Mouse (Mus musculus): Measurements from ENCODE around the gene Maml3. TPM values are rescaled to one million over a fixed set of nuclear protein-coding genes. Genes with fewer than 3 reads are reported as not detected.

Gene Maml3
- total RNA-seq, 1 experiment = 1.2 TPM

GRCm38 (mm10) chr3:52047537-52047936 is 57.3 kb downstream of the Maml3 start:
- in situ Hi-C loops (cut with MboI; ENCODE audit: low sequenced_read_pairs in 2 of 2, unreplicated experiment in 2 of 2) = no loop called here
- Histone ChIP-seq H3K9me3 (ENCODE audit: control insufficient read depth, insufficient read depth, low read depth, low read length) (no peaks in the 10 kb centered on the region), H3K9ac (ENCODE audit: insufficient read depth, low read depth, low read length, poor library complexity, severe bottlenecking) (no peak overlapping the region), H3K4me1 (ENCODE audit: control insufficient read depth in 2 of 2, insufficient read depth in 2 of 2, low read length in 2 of 2, poor library complexity in 1 of 2) (peaks cover 0 to 15% of the 10 kb centered on the region in 2 experiments), H3K4me3 (ENCODE audit: insufficient read depth in 1 of 2, low read depth in 1 of 2, low read length in 2 of 2, poor library complexity in 1 of 2, severe bottlenecking in 1 of 2) (no peak overlapping the region), H3K27ac (ENCODE audit: insufficient read depth, low read depth, low read length, poor library complexity, severe bottlenecking) (no peak overlapping the region), H3K36me3 (ENCODE audit: control insufficient read depth, insufficient read depth, low read length, poor library complexity, severe bottlenecking) (no peaks in the 10 kb centered on the region)
- TF ChIP-seq MAFK (IDR thresholded peaks at IDR 0.05; ENCODE audit: insufficient read depth, low read depth, low read length) = no peak
- no peak for TF ChIP-seq CHD2 (IDR thresholded peaks at IDR 0.05; ENCODE audit: low read depth, low read length)
- TF ChIP-seq ZC3H11A (IDR thresholded peaks at IDR 0.05; ENCODE audit: borderline replicate concordance, low read depth, low read length) = no peak
- TF ChIP-seq HCFC1 (IDR thresholded peaks at IDR 0.05; ENCODE audit: borderline replicate concordance, insufficient read depth, low read length) = no peak
- no peak for TF ChIP-seq ZNF384 (IDR thresholded peaks at IDR 0.05; ENCODE audit: low read depth, low read length)
- DNase-seq (ENCODE audit: low read depth, low spot score) = no peak

GRCm38 (mm10) chr3:52046895-52047372 is 57.9 kb downstream of the Maml3 start:
- DNase-seq (ENCODE audit: low read depth, low spot score) = peak; percentile 69
- no peak overlapping the region for H3K9ac ChIP-seq (ENCODE audit: insufficient read depth, low read depth, low read length, poor library complexity, severe bottlenecking)
- no peaks in the 10 kb centered on the region for H3K9me3 ChIP-seq (ENCODE audit: control insufficient read depth, insufficient read depth, low read depth, low read length)
- peaks cover 0 to 15% of the 10 kb centered on the region in 2 experiments for H3K4me1 ChIP-seq (ENCODE audit: control insufficient read depth in 2 of 2, insufficient read depth in 2 of 2, low read length in 2 of 2, poor library complexity in 1 of 2)
- in situ Hi-C loops (cut with MboI; ENCODE audit: low sequenced_read_pairs in 2 of 2, unreplicated experiment in 2 of 2) = no loop called here
- TF ChIP-seq ZC3H11A (IDR thresholded peaks at IDR 0.05; ENCODE audit: borderline replicate concordance, low read depth, low read length) = no peak
- 0 out of 2 replicates have a peak, but pooled peaks have one; percentile 65 for TF ChIP-seq CHD2 (IDR thresholded peaks at IDR 0.05; ENCODE audit: low read depth, low read length)
- TF ChIP-seq ZNF384 (IDR thresholded peaks at IDR 0.05; ENCODE audit: low read depth, low read length) = no peak
- no peak for TF ChIP-seq HCFC1 (IDR thresholded peaks at IDR 0.05; ENCODE audit: borderline replicate concordance, insufficient read depth, low read length)
- H3K4me3 ChIP-seq (ENCODE audit: insufficient read depth in 1 of 2, low read depth in 1 of 2, low read length in 2 of 2, poor library complexity in 1 of 2, severe bottlenecking in 1 of 2) = peak overlapping the region in 1 of 2 experiments; percentile 51; a peak in 2 of 4 replicates
- H3K27ac ChIP-seq (ENCODE audit: insufficient read depth, low read depth, low read length, poor library complexity, severe bottlenecking) = no peak overlapping the region
- no peaks in the 10 kb centered on the region for H3K36me3 ChIP-seq (ENCODE audit: control insufficient read depth, insufficient read depth, low read length, poor library complexity, severe bottlenecking)

GRCm38 (mm10) chr3:52046027-52046700 is 58.7 kb downstream of the Maml3 start:
- H3K36me3 ChIP-seq (ENCODE audit: control insufficient read depth, insufficient read depth, low read length, poor library complexity, severe bottlenecking) = no peaks in the 10 kb centered on the region
- no peaks in the 10 kb centered on the region for H3K9me3 ChIP-seq (ENCODE audit: control insufficient read depth, insufficient read depth, low read depth, low read length)
- 0 out of 2 replicates have a peak overlapping the region, but pooled peaks have one; percentile 14 for H3K9ac ChIP-seq (ENCODE audit: insufficient read depth, low read depth, low read length, poor library complexity, severe bottlenecking)
- no peak overlapping the region; the same call in 1 of the 2 replicates for H3K27ac ChIP-seq (ENCODE audit: insufficient read depth, low read depth, low read length, poor library complexity, severe bottlenecking)
- peaks cover 0 to 15% of the 10 kb centered on the region in 2 experiments for H3K4me1 ChIP-seq (ENCODE audit: control insufficient read depth in 2 of 2, insufficient read depth in 2 of 2, low read length in 2 of 2, poor library complexity in 1 of 2)
- H3K4me3 ChIP-seq (ENCODE audit: insufficient read depth in 1 of 2, low read depth in 1 of 2, low read length in 2 of 2, poor library complexity in 1 of 2, severe bottlenecking in 1 of 2) = peak overlapping the region; percentile 14 to 51; a peak in 2 of 4 replicates
- in situ Hi-C loops (cut with MboI; ENCODE audit: low sequenced_read_pairs in 2 of 2, unreplicated experiment in 2 of 2) = no loop called here
- DNase-seq (ENCODE audit: low read depth, low spot score) = no peak
- TF ChIP-seq ZC3H11A (IDR thresholded peaks at IDR 0.05; ENCODE audit: borderline replicate concordance, low read depth, low read length) (no peak), CHD2 (IDR thresholded peaks at IDR 0.05; ENCODE audit: low read depth, low read length) (no peak), ZNF384 (IDR thresholded peaks at IDR 0.05; ENCODE audit: low read depth, low read length) (no peak), HCFC1 (IDR thresholded peaks at IDR 0.05; ENCODE audit: borderline replicate concordance, insufficient read depth, low read length) (no peak), MAFK (IDR thresholded peaks at IDR 0.05; ENCODE audit: insufficient read depth, low read depth, low read length) (0 out of 2 replicates have a peak, but pooled peaks have one; percentile 4)

GRCm38 (mm10) chr3:52045221-52045641 is 59.6 kb downstream of the Maml3 start:
- H3K4me3 ChIP-seq (ENCODE audit: insufficient read depth in 1 of 2, low read depth in 1 of 2, low read length in 2 of 2, poor library complexity in 1 of 2, severe bottlenecking in 1 of 2) = no peak overlapping the region
- no peak overlapping the region for H3K9ac ChIP-seq (ENCODE audit: insufficient read depth, low read depth, low read length, poor library complexity, severe bottlenecking)
- no peaks in the 10 kb centered on the region for H3K9me3 ChIP-seq (ENCODE audit: control insufficient read depth, insufficient read depth, low read depth, low read length)
- no peak overlapping the region for H3K27ac ChIP-seq (ENCODE audit: insufficient read depth, low read depth, low read length, poor library complexity, severe bottlenecking)
- in situ Hi-C loops (cut with MboI; ENCODE audit: low sequenced_read_pairs in 2 of 2, unreplicated experiment in 2 of 2) = no loop called here
- no peaks in the 10 kb centered on the region for H3K36me3 ChIP-seq (ENCODE audit: control insufficient read depth, insufficient read depth, low read length, poor library complexity, severe bottlenecking)
- TF ChIP-seq ZC3H11A (IDR thresholded peaks at IDR 0.05; ENCODE audit: borderline replicate concordance, low read depth, low read length) = no peak
- no peak for TF ChIP-seq HCFC1 (IDR thresholded peaks at IDR 0.05; ENCODE audit: borderline replicate concordance, insufficient read depth, low read length)
- no peak for TF ChIP-seq ZNF384 (IDR thresholded peaks at IDR 0.05; ENCODE audit: low read depth, low read length)
- TF ChIP-seq CHD2 (IDR thresholded peaks at IDR 0.05; ENCODE audit: low read depth, low read length) = no peak
- no peak for TF ChIP-seq MAFK (IDR thresholded peaks at IDR 0.05; ENCODE audit: insufficient read depth, low read depth, low read length)
- H3K4me1 ChIP-seq (ENCODE audit: control insufficient read depth in 2 of 2, insufficient read depth in 2 of 2, low read length in 2 of 2, poor library complexity in 1 of 2) = peaks cover 0 to 15% of the 10 kb centered on the region in 2 experiments
- no peak for DNase-seq (ENCODE audit: low read depth, low spot score)

Data from ES-E14 (cell line).